Mouse (Mus musculus) R1 (cell line): Measurements from ENCODE around the gene Cd2bp2.

ENCODE experiments used
- DNase-seq: peaks from one replicate; pipeline ENCODE4 v3.0.0-alpha.2; 2018; ENCODE audit warnings: low read depth, low spot score

The Cd2bp2 gene

DNA sequence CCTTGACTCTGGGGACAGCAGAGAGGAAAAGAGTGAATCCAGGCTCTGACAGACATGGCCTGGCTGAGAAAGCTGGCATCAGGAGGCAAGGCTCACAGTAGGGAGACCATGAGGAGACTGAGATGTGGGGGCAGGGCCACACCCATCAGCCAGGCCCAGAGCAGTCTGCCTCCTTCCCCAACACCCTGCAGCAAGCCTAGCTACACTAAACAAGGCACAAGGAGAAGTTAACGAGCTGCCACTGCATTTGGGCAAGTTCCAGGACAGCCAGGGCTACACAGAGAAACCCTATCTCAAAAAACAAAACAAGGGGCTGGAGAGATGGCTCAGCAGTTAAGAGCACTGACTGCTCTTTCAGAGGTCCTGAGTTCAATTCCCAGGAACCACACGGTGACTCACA lies 53.6 kb downstream of the Cd2bp2 start:
- no peak for DNase-seq
